Mouse (Mus musculus): Measurements from ENCODE around the gene Ywhab.
A peak's percentile ranks its signal among the peaks of the same experiment; 100 is the strongest.

Ywhab gene

GRCm38 (mm10) chr2:163994654-163994976 lies at the start of gene Ywhab:
Gene Ywhab (plus strand): TSS chr2:163994960.
- no peak for DNase-seq (ENCODE audit: low spot score)

- peak; percentile 13 for DNase-seq (ENCODE audit: low spot score)
These were observed 48.5 kb upstream of the Ywhab start for GRCm38 (mm10) chr2:163946221-163946620.

DNA sequence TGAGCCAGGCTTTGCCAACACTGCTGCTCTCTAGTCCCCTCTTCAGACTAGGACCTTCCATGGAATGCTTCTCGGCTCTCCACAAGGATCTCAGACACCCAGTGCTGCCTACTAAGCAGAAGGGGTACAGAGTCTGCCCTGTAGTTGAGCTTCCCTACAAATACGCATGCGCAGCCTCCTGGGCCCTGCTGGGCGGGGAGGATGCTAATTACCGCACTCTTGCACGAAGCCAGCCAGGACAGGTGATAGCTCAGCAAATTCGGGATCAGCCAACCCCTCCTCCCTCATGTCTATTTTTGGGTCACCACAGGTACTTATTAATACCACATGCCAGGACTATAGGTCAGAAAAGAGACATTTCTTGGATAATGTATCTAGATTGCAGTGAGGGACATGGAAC lies 46.8 kb upstream of the Ywhab start:
- peak; percentile 18 for DNase-seq (ENCODE audit: low spot score)

DNA sequence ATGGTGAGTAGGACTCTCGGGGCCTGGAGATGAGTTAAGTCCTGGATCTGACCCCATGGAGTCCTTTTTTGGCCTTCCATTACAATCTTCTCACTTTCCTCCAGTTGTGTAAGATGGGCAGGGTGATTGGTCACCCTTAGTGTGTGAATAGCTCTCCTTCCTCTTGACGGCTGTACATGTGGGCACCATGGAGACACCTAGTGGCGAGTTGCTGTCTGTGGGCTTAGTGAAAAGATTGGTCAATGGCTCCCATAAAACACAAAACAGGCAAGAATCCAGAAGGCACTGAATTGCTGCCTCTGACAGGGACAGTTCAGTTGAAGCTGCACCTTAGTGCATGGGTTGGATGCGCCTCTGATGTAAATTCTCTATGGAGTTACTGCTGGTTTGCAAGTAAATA lies 43.0 kb upstream of the Ywhab start:
- no peak for DNase-seq (ENCODE audit: low spot score)

DNA sequence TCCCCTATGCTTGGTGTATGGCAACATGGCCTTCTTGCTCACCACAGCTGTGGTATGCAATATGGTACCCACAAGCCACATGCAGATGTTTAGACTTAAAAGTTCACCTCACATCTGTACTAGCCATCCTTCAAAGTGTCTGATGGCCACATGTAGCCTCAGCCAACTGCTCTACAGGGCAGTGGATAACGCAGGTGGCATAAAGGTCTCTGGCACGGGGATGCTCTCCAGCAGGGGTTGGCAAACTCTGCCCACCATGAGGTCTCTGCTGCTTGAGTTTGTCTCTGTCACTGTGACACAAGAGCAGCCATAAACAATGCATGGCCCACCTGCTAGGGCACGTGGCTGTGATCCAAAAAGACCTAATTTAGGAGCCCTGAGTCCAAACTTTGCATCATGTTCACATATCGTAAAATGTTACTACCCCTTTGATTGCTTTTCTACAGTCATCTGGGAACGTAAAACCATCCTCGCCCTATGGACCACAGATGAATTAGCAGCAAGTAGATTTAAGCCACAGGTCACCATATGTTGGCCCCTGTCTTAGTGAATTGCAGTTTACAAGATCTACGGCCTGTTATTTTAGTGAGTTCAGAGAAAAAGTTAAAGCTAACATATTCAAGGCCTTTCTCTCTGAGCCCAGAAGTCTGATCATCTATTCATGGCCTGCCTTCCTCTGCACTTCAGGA lies 41.0 kb upstream of the Ywhab start:
- no peak for DNase-seq (ENCODE audit: low spot score)

- peak; percentile 43 for DNase-seq (ENCODE audit: low spot score)
These were observed 29.9 kb upstream of the Ywhab start for GRCm38 (mm10) chr2:163964606-163965560.

- DNase-seq (ENCODE audit: low spot score) = no peak
These were observed 29.1 kb upstream of the Ywhab start for GRCm38 (mm10) chr2:163965706-163966105.

DNA sequence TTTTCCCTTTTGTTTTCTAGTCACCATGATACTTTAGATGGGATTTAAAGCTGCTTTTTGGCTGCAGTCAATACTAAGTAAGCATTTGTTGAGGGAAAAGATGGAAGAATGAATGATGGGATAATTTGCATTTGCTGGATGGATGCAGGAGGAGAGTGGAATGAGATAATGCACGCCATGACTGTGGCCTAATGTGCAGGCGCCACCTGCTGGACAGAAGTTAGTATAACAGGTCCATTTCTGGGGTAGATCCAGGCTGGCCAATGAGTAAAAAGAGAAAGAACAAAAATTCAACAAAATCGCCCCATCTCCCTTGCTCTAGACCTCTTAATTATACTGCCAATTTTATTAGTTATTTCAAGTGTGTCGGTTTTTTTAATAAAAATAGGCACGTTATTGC lies 26.2 kb upstream of the Ywhab start:
- DNase-seq (ENCODE audit: low spot score) = peak; percentile 27

- DNase-seq (ENCODE audit: low spot score) = no peak
These were observed 24.4 kb upstream of the Ywhab start for GRCm38 (mm10) chr2:163970326-163970725.

DNA sequence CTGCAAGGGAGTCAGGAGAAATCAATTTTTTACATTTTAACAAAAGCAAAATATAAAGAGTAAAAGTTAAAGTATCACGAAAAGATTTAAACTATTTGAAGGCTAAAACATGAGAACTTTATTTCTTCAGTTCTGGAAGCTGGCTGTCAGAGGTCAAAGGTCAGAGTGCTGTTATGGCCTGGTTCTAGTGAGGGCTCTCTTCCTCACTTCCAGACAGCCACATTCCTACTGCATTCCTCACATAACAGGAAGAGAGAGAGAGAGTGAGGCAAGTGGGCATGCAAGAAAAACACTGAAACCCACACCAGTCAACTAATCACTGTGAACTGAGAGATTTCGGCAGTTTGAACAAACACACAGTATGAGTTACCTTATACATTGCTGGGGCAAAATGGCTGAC lies 20.7 kb upstream of the Ywhab start:
- no peak for DNase-seq (ENCODE audit: low spot score)

- DNase-seq (ENCODE audit: low spot score) = no peak
These were observed 18.3 kb upstream of the Ywhab start for GRCm38 (mm10) chr2:163976448-163976847.

GRCm38 (mm10) chr2:163987233-163987632 lies 7.5 kb upstream of the Ywhab start:
- no peak for DNase-seq (ENCODE audit: low spot score)

GRCm38 (mm10) chr2:163992871-163993270 lies 1.9 kb upstream of the Ywhab start:
- no peak for DNase-seq (ENCODE audit: low spot score)

DNA sequence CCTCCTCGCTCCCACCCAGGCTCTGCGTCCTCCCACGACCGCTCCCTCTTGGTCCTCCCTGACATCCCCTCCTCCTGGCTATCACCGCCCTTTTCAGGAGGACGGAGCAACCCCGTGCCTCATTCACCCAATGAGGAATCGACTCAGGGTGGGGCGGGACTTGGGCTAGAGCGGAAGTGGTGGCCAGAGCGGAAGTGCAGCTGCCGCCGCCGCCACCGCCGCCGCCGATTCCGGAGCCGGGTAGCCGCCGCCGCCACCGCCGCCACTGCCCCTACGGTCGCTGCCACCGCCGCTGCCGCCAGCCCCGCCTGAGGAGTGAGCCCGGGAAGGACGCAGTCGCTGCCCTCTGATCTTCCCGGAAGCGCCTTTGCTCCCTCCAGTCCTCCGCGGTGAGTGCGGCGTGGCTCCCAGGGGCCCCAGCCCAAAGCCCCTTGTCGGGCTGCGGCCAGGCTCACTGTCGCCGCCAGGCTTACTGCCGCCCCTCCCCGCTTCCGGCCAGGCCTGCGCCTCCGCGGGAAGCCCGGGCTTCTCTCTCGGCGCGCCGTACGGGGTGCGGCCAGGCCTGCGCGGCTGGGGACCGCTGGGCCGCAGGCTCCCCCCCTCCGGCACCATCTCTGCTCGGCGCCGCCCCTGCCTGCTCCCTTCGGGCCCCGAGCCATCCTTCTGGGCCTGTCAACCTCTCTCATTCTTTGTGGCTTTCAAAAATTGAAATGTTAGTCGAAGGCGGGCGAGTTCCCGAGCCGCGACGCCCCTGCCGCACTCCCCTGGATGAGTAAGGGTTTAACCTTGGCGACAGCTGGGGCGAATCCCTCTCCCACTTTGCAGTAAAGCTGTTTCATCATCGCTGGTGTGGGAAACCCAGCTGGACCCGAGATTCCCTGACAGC lies 460 bp downstream of the Ywhab start:
- DNase-seq (ENCODE audit: low spot score) = peak; percentile 98

DNA sequence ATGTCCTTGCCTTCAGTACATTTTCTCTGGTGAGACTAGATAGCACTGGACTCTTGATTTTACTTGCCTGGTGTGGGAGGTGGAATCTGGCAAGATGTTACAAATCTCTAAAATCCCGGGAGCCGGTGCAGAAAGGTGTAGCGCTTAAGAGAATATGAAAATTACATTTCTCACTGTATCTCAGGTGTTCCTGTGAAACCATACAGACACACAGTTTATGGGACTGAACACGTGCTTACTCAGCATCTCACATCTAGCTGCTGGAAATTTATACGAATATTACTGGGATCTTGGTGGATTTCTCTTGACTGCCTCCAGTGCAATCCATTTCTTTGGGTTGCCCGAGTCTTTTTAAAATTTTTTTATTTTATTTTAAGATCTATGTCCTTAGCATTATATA lies 1.5 kb downstream of the Ywhab start:
- no peak for DNase-seq (ENCODE audit: low spot score)

DNA sequence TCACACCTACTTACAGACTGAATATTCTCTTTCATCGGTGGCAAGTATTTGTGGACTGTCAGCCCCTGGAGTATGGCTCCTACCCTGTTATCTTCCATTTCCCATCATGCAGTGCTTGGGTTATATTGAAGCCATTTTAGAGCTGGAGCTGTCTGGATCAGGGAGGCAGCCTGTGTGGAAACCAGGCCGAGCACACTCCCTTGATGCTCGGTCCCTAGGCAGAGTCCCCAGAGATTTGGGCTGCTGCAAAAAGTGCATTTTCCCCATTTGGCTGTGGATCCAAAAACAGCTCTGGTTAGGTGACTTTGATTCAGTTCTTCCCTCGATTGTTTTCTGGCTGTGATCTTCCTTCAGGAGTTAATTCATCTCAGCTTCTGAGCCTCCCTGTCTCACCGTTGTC lies 2.1 kb downstream of the Ywhab start:
- DNase-seq (ENCODE audit: low spot score) = no peak

DNA sequence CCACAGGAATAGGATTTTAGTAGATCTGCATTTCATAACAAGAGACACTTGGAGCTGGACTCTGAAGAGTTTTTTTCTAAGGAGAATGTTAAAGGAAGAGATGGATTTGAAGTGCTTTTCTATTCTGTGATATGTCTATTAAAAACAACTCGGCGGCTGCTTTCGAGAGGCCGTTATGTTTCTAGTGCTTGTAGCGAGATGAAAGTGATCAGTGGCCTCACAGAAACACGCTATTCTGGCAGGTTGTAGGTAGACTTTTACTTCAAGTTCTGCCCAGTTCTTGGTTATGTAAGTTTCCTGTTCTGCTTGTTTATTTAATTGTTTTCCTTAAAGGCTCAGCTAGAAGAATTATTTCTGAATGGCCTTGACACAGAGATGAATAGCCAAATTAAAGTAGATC lies 4.2 kb downstream of the Ywhab start:
- no peak for DNase-seq (ENCODE audit: low spot score)

DNA sequence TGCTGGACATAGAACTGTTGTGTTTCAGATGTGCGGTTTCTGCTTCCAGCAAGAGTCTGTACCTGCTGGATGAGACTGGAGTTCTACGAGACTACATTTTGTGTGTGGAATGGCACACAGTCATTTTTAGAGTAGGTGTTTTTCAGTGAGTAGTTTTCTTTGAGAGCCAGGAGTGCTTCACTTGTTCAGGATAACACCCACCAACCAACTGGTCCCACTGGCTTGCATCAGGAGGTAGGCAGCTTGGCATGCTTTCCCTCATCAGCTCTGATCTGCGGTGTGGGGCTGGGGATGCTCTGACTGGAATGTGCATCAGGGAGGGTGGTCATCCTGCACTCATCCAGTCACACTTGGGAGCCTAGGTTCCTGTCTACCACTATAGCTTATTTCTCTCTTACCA lies 7.9 kb downstream of the Ywhab start:
- DNase-seq (ENCODE audit: low spot score) = no peak

- DNase-seq (ENCODE audit: low spot score) = no peak
These were observed 9.7 kb downstream of the Ywhab start for GRCm38 (mm10) chr2:164004503-164004902.

GRCm38 (mm10) chr2:164006932-164007331 lies 12.2 kb downstream of the Ywhab start:
- no peak for DNase-seq (ENCODE audit: low spot score)

DNA sequence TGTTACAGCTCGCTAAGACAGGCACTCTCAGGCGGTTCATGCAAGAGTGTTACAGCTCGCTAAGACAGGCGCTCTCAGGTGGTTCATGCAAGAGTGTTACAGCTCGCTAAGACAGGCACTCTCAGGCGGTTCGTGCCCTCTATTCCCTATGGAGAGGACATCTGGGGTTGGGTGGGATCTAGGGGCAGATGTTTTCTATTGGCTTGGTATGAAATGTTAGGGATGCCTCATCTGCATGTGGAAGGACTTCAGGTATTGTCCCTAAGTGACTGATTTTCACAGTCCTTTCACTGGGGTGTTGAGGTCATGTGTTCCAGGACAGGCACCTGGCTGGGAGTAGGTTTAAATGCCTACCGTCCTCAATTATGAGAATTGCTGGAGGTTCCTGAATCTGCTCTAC lies 12.8 kb downstream of the Ywhab start:
- no peak for DNase-seq (ENCODE audit: low spot score)

DNA sequence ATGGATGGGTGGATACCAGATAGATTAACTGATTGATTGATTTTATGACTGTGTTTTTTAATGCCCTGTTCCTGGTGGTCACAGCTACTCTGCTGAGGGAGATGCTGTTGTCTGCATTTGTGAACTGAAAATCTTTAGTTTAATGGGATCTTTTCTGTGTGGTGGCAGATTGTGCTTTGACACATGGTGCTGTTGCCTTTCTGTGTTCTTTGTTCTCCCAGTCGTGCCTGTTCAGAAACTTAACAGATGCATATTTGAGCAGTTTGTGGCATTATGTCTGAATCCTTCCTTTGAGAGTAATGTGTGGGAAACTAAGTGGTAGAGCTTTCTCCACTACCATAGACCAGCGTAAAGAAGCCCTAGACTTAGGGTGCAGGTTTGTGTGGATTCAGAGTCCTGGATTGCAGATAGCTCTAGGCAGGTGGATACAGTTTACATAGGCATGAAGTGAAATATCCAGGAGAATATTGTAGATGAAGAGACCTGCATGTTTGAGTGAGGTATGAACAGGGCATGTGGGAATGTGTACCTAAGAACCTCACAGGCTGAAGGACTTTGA lies 13.3 kb downstream of the Ywhab start:
- no peak for DNase-seq (ENCODE audit: low spot score)

Data from testis, postnatal 14 days (tissue).